In genomic region chr10:14019198-14019597, GRCm38 (mm10) we compare ENCODE assay signal across 10 mouse cellular contexts.
"Had no signal": no experiment of that assay in that cellular context is flagged by ENCODE, and none has a peak within 500 bp of the region (broad histone marks: within the 10 kb centered on the region; RNA-seq: fewer than 3 reads in every experiment).

No protein-coding gene starts in this region.

- H3K4me3 ChIP-seq: limb, embryonic 10.5 days; liver, embryonic 15.5 days; midbrain, embryonic 13.5 days; neural tube, embryonic 15.5 days had no signal

- DNase-seq: kidney, postnatal 10 days; layer of hippocampus, adult 9-11 months; lung, adult 2 months; lung, postnatal 36 days; right cerebral cortex, adult 18-20 months had no signal

- H3K36me3 ChIP-seq: limb, embryonic 10.5 days; liver, embryonic 15.5 days; midbrain, embryonic 13.5 days; neural tube, embryonic 15.5 days had no signal

- H3K27me3 ChIP-seq: liver, embryonic 15.5 days; midbrain, embryonic 13.5 days; neural tube, embryonic 15.5 days had no signal

- H3K9me3 ChIP-seq: limb, embryonic 10.5 days; liver, embryonic 15.5 days; midbrain, embryonic 13.5 days; neural tube, embryonic 15.5 days had no signal

- H3K4me1 ChIP-seq: liver, embryonic 15.5 days had no signal

- H3K27ac ChIP-seq: limb, embryonic 10.5 days; liver, embryonic 15.5 days; midbrain, embryonic 13.5 days; neural tube, embryonic 15.5 days had no signal

- H3K4me2 ChIP-seq: liver, embryonic 15.5 days had no signal

- H3K9ac ChIP-seq: liver, embryonic 15.5 days; midbrain, embryonic 13.5 days; neural tube, embryonic 15.5 days had no signal

- ATAC-seq: lung, postnatal 0 days; midbrain, embryonic 13.5 days had no signal
